Mouse (Mus musculus) left cerebral cortex, postnatal 14 days (tissue): ENCODE measurements at regions not wholly inside any gene's neighbourhood (a gene's known extent, or its start where the extent isn't known, plus 50 kb on each side); places are given as distances from the start of the nearest gene placed in this dataset.
"Not testable (repeated sequence)": the region's sequence is repeated elsewhere in the genome, so short reads cannot be mapped to it uniquely, and the experiment has no call there.

ENCODE experiments used
- DNase-seq, 2 experiments: peaks; one replicate each; pipeline ENCODE4 v3.0.0; 2021 to 2022; ENCODE audit warnings: low spot score in 2 of 2, mixed read lengths in 1 of 2
- intact Hi-C: fragments of 180-260 bp; cut with DNase I; formaldehyde crosslinking; loops from one replicate; pipeline ENCODE4 v1.15.1; 2025

- intact Hi-C loops = no loop called here
- DNase-seq = no peak
Measured at GRCm38 (mm10) chr1:41887556-41887955, 808.0 kb upstream of the Pou3f3 start.

- DNase-seq = no peak
- intact Hi-C loops = no loop called here
Measured at GRCm38 (mm10) chr1:41888213-41888612, 807.4 kb upstream of the Pou3f3 start.

- DNase-seq = no peak
- intact Hi-C loops = no loop called here
Measured at GRCm38 (mm10) chr1:41888966-41889365, 806.6 kb upstream of the Pou3f3 start.

GRCm38 (mm10) chr1:41889940-41890339 is 805.6 kb upstream of the Pou3f3 start:
- DNase-seq = no peak
- intact Hi-C loops = loop anchor here (5.0 to 10.0 kb wide), 5 partner anchors 78 to 885 kb away; no protein-coding TSS in a partner anchor

- intact Hi-C loops = loop anchor here (5.0 to 10.0 kb wide), 5 partner anchors 79 to 884 kb away; no protein-coding TSS in a partner anchor
- DNase-seq = no peak
Measured at GRCm38 (mm10) chr1:41890714-41891689, 804.6 kb upstream of the Pou3f3 start.

GRCm38 (mm10) chr1:41891730-41892129 is 803.8 kb upstream of the Pou3f3 start:
- peak; percentile 48 to 58 for DNase-seq
- intact Hi-C loops = loop anchor here (5.0 to 10.0 kb wide), 5 partner anchors 79 to 883 kb away; no protein-coding TSS in a partner anchor

GRCm38 (mm10) chr1:41892376-41892775 is 803.2 kb upstream of the Pou3f3 start:
- intact Hi-C loops = loop anchor here (5.0 to 10.0 kb wide), 5 partner anchors 80 to 882 kb away; no protein-coding TSS in a partner anchor
- no peak for DNase-seq

GRCm38 (mm10) chr1:41897768-41898330 is 797.7 kb upstream of the Pou3f3 start:
- intact Hi-C loops = loop anchor here (2.0 to 10.0 kb wide), 4 partner anchors 361 to 877 kb away; no protein-coding TSS in a partner anchor
- peak; percentile 54 to 60 for DNase-seq

- no peak for DNase-seq
- intact Hi-C loops = loop anchor here (5.0 kb wide), 1 partner anchor 342 kb away; no protein-coding TSS in a partner anchor
Measured at GRCm38 (mm10) chr1:41900370-41900769, 795.2 kb upstream of the Pou3f3 start.

GRCm38 (mm10) chr1:41905971-41906370 is 789.6 kb upstream of the Pou3f3 start:
- intact Hi-C loops = no loop called here
- peak in 1 of 2 experiments; percentile 44 for DNase-seq

- intact Hi-C loops = no loop called here
- no peak for DNase-seq
Measured at GRCm38 (mm10) chr1:41908001-41908807, 787.4 kb upstream of the Pou3f3 start.

GRCm38 (mm10) chr1:41908808-41909110 is 786.8 kb upstream of the Pou3f3 start:
- intact Hi-C loops = no loop called here
- no peak for DNase-seq

GRCm38 (mm10) chr1:41909799-41910198 is 785.8 kb upstream of the Pou3f3 start:
- no peak for DNase-seq
- intact Hi-C loops = no loop called here

- intact Hi-C loops = no loop called here
- no peak for DNase-seq
Measured at GRCm38 (mm10) chr1:41916730-41917347, 778.7 kb upstream of the Pou3f3 start.

- intact Hi-C loops = not testable (repeated sequence)
Measured at GRCm38 (mm10) chr1:41917807-41918206, 777.8 kb upstream of the Pou3f3 start.

GRCm38 (mm10) chr1:41918394-41919262 is 776.9 kb upstream of the Pou3f3 start:
- DNase-seq = no peak
- intact Hi-C loops = no loop called here

More at GRCm38 (mm10) chr1:41917807-41918206, 777.8 kb upstream of the Pou3f3 start:
- DNase-seq = not testable (repeated sequence)

- DNase-seq = no peak
- intact Hi-C loops = no loop called here
Measured at GRCm38 (mm10) chr1:41933777-41934176, 761.8 kb upstream of the Pou3f3 start.

GRCm38 (mm10) chr1:41935912-41936478 is 759.6 kb upstream of the Pou3f3 start:
- DNase-seq = no peak
- intact Hi-C loops = no loop called here
